Mouse (Mus musculus) embryonic facial prominence, embryonic 12.5 days (tissue): Measurements from ENCODE around the gene Cyp4f14. TPM values are rescaled to one million over a fixed set of nuclear protein-coding genes. Genes with fewer than 3 reads are reported as not detected.

Source experiments
- polyA plus RNA-seq: library from polyadenylated mRNA; unstranded; fragments of >200 nt; fragmentation: Nextera tagmentation; extraction: Ambion mirVana; gene quantifications from 2 replicates; pipeline ENCODE4 v1.2.1, GENCODE M21; 2016

The Cyp4f14 gene
- polyA plus RNA-seq, 1 experiment from 2014 or later, result not detected

Other genes with a start within 250 kb of the Cyp4f14 start
- 0.15 and 0.24 TPM in 2 replicates for gene Cyp4f15, start 231.7 kb downstream of the Cyp4f14 start, polyA plus RNA-seq
- gene Zfp871, start 129.1 kb downstream of the Cyp4f14 start, polyA plus RNA-seq, result 49.0 and 51.2 TPM in 2 replicates
- gene Zfp811, start 107.4 kb downstream of the Cyp4f14 start, polyA plus RNA-seq, result 9.6 and 10.3 TPM in 2 replicates
- 19.4 and 23.5 TPM in 2 replicates for gene Zfp799, start 87.1 kb downstream of the Cyp4f14 start, polyA plus RNA-seq
- 8.9 and 9.0 TPM in 2 replicates for gene Zfp870, start 25.7 kb downstream of the Cyp4f14 start, polyA plus RNA-seq
- gene Cyp4f13, start 30.1 kb upstream of the Cyp4f14 start, polyA plus RNA-seq, result 8.0 and 8.8 TPM in 2 replicates
- 12.2 and 12.6 TPM in 2 replicates for gene Zfp472, start 48.5 kb upstream of the Cyp4f14 start, polyA plus RNA-seq
- gene Zfp952, start 75.8 kb upstream of the Cyp4f14 start, polyA plus RNA-seq, result 15.9 and 16.1 TPM in 2 replicates
- gene Zfp763, start 116.1 kb upstream of the Cyp4f14 start, polyA plus RNA-seq, result 22.3 and 23.3 TPM in 2 replicates
- gene 4921501E09Rik, start 150.7 kb upstream of the Cyp4f14 start, polyA plus RNA-seq, result not detected in 2 replicates
- 9.9 and 10.4 TPM in 2 replicates for gene Zfp563, start 172.0 kb upstream of the Cyp4f14 start, polyA plus RNA-seq
- gene Morc2b, start 222.3 kb upstream of the Cyp4f14 start, polyA plus RNA-seq, result not detected in 2 replicates